Mouse (Mus musculus): Measurements from ENCODE around the gene Polk. TPM values are rescaled to one million over a fixed set of nuclear protein-coding genes. Genes with fewer than 3 reads are reported as not detected.

Gene Polk
- 6.0 and 6.7 TPM in 2 replicates for polyA plus RNA-seq (2014; fragmentation: Nextera tagmentation; extraction: Ambion mirVana)

DNA sequence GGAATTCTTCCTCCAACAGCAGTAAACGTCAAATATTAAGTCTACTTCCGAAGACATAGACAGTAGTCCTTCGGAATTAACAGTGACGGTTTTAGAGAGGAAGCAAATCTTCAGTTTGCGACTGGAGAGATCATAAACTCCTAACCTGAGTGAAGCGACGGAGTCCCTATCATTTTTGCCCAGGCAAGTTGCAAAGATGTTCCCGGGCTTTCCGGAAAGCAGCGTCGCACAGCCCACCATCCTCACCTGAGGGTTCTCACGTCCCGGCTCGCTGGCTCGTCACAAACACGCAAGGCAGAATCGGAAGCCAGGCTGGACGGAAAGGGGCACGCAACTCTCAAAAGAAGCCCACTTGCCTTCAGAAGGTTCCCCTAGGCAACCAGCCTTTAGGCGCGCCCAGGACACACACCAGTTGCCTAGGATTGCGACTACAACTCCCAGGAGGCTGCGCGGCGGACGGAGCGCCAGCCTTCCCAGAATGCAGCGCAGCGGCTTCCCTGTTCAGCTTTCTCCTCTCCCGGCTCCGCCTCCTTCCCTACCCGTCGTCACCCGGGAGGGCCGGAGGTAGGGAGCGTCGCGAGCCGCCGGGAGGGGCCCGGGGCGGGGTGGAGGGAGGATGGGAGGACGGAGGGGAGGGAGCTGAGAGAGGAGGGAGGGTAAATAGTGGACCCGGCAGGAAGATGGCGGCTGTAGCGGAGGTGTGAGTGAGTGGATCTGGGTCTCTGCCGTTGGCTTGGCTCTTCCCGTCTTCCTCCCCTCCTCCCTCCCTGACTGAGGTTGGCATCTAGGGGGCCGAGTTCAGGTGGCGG lies at the start of gene Polk, which contains the start of gene Col4a3bp:
TSS of gene Polk (minus strand) at position 499 of the 809 bp plus-strand sequence.
TSS of gene Col4a3bp (plus strand) at position 538 of the 809 bp plus-strand sequence.
- peak within 1 kb of the TSS; percentile 92 for H3K9ac ChIP-seq (ENCODE audit: low read length)
- DNase-seq (ENCODE audit: low spot score): peak; percentile 99
- WGBS: under 1% methylated on average over 46 of the region's 50 CpGs
- peak; percentile 98 for ATAC-seq (ENCODE audit: insufficient read depth, low FRiP score, low TSS enrichment)
- H3K4me2 ChIP-seq (ENCODE audit: low read depth): peak within 1 kb of the TSS; percentile 85
- H3K4me1 ChIP-seq (ENCODE audit: control insufficient read depth, insufficient read depth, low read length): no peaks in the 10 kb centered on the region
- no peaks in the 10 kb centered on the region for H3K27me3 ChIP-seq (ENCODE audit: control insufficient read depth, insufficient read depth, low read length)
- H3K9me3 ChIP-seq (ENCODE audit: control insufficient read depth, low read length): no peaks in the 10 kb centered on the region
- H3K36me3 ChIP-seq (ENCODE audit: control insufficient read depth, insufficient read depth, low read length): no peaks in the 10 kb centered on the region
- peak within 1 kb of the TSS; percentile 95 for H3K4me3 ChIP-seq (ENCODE audit: low read depth, low read length)
- peak within 1 kb of the TSS; percentile 86 for H3K27ac ChIP-seq (ENCODE audit: low read depth, low read length)

DNA sequence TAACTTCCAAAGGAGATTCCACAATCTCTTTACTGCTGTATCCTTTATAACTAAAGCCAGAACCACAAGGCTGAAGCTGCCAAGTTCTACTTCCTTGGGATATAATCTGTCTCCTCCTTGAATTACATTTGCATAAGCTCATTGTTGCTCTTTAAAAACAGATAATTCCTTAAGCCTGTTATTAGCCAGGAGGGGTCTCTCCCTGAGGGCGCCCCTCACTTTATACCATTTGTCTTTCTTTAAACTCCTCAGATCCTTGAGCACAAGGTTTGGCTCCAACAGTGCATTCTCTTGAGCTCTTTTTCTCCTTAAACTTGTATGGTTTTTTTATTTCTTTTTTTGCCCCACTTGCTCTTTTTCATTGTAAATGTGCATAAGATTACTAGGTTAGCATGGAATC lies 46.3 kb upstream of the Polk start:
- no peak overlapping the region for H3K4me3 ChIP-seq (ENCODE audit: low read depth, low read length)
- ATAC-seq (ENCODE audit: insufficient read depth, low FRiP score, low TSS enrichment): no peak
- no peaks in the 10 kb centered on the region for H3K4me1 ChIP-seq (ENCODE audit: control insufficient read depth, insufficient read depth, low read length)
- H3K36me3 ChIP-seq (ENCODE audit: control insufficient read depth, insufficient read depth, low read length): no peaks in the 10 kb centered on the region
- H3K9ac ChIP-seq (ENCODE audit: low read length): no peak overlapping the region
- H3K27me3 ChIP-seq (ENCODE audit: control insufficient read depth, insufficient read depth, low read length): no peaks in the 10 kb centered on the region
- no peak for DNase-seq (ENCODE audit: low spot score)
- H3K27ac ChIP-seq (ENCODE audit: low read depth, low read length): no peak overlapping the region
- no peak overlapping the region for H3K4me2 ChIP-seq (ENCODE audit: low read depth)
- 93% methylated on average over 1 of the region's 1 CpGs for WGBS
- no peaks in the 10 kb centered on the region for H3K9me3 ChIP-seq (ENCODE audit: control insufficient read depth, low read length)

DNA sequence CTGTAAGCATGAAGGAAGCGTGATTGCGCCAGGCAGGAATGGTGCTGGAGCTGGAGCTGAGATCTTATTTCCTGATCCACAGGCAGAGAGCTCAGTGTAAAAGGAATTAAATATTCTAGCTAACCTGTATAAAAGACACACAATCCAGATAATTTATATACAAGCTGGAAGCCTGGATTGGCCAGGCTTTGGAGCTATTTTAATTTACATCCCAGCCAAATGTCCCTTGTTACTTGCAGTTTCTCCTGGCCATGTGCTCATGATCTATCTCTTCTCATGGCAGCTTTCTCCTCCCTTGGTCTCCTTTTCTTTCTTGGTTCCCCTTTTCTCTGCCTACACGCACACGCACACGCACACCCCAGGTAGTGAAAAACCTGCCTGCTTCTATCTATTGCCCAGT lies 44.2 kb upstream of the Polk start:
- Histone ChIP-seq H3K4me3 (ENCODE audit: low read depth, low read length) (no peak overlapping the region), H3K27ac (ENCODE audit: low read depth, low read length) (no peak overlapping the region), H3K4me2 (ENCODE audit: low read depth) (no peak overlapping the region), H3K9me3 (ENCODE audit: control insufficient read depth, low read length) (no peaks in the 10 kb centered on the region), H3K27me3 (ENCODE audit: control insufficient read depth, insufficient read depth, low read length) (no peaks in the 10 kb centered on the region), H3K36me3 (ENCODE audit: control insufficient read depth, insufficient read depth, low read length) (no peaks in the 10 kb centered on the region), H3K9ac (ENCODE audit: low read length) (no peak overlapping the region), H3K4me1 (ENCODE audit: control insufficient read depth, insufficient read depth, low read length) (no peaks in the 10 kb centered on the region)
- ATAC-seq (ENCODE audit: insufficient read depth, low FRiP score, low TSS enrichment): no peak
- DNase-seq (ENCODE audit: low spot score): no peak
- 97% methylated on average over 5 of the region's 5 CpGs for WGBS

DNA sequence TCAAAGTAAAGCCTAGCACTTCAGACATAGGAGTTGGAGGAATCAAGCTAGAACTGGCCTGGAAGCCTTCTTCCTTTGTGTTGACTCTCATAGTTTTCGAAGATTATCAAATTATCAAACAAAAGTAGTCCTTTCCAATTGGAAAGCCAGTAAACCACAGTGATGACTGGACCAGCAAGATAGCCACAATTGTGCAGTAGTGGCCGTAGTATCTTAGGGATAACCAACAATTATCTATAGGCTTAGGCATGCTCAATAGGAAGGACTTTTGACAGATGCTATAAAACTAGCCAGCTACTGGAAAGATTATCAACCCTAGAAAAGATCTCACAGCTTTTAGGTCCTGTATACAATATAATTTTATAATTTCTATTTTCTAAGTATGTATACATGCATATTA lies 41.8 kb upstream of the Polk start:
- Histone ChIP-seq H3K4me2 (ENCODE audit: low read depth) (no peak overlapping the region), H3K27me3 (ENCODE audit: control insufficient read depth, insufficient read depth, low read length) (no peaks in the 10 kb centered on the region), H3K9ac (ENCODE audit: low read length) (no peak overlapping the region), H3K27ac (ENCODE audit: low read depth, low read length) (no peak overlapping the region), H3K4me3 (ENCODE audit: low read depth, low read length) (no peak overlapping the region), H3K36me3 (ENCODE audit: control insufficient read depth, insufficient read depth, low read length) (no peaks in the 10 kb centered on the region), H3K4me1 (ENCODE audit: control insufficient read depth, insufficient read depth, low read length) (no peaks in the 10 kb centered on the region), H3K9me3 (ENCODE audit: control insufficient read depth, low read length) (no peaks in the 10 kb centered on the region)
- 98% methylated on average over 2 of the region's 2 CpGs for WGBS
- no peak for DNase-seq (ENCODE audit: low spot score)
- ATAC-seq (ENCODE audit: insufficient read depth, low FRiP score, low TSS enrichment): no peak

DNA sequence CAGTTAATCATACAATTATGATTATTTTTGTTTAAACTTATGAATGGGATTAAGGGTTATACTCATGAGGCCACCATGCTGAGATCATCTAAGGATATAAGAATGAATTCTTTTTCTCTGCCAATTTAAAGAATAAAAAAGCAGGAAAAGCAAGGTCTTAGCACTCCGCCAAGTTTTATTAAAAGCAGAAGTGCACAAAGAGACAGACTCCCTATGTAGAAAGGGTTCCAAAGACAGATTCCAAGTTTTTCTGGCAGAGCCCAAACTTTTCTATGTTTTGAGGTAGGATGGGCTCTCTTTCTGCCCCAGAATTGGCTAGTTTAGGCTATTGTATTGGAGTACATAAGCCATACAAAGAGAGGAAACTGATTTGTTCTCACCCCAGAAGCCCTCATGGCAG lies 37.6 kb upstream of the Polk start:
- WGBS: 83% methylated on average over 1 of the region's 1 CpGs
- H3K27ac ChIP-seq (ENCODE audit: low read depth, low read length): no peak overlapping the region
- no peak overlapping the region for H3K4me2 ChIP-seq (ENCODE audit: low read depth)
- DNase-seq (ENCODE audit: low spot score): no peak
- no peaks in the 10 kb centered on the region for H3K27me3 ChIP-seq (ENCODE audit: control insufficient read depth, insufficient read depth, low read length)
- H3K36me3 ChIP-seq (ENCODE audit: control insufficient read depth, insufficient read depth, low read length): no peaks in the 10 kb centered on the region
- H3K9me3 ChIP-seq (ENCODE audit: control insufficient read depth, low read length): no peaks in the 10 kb centered on the region
- H3K4me1 ChIP-seq (ENCODE audit: control insufficient read depth, insufficient read depth, low read length): no peaks in the 10 kb centered on the region
- no peak overlapping the region for H3K4me3 ChIP-seq (ENCODE audit: low read depth, low read length)
- no peak for ATAC-seq (ENCODE audit: insufficient read depth, low FRiP score, low TSS enrichment)
- H3K9ac ChIP-seq (ENCODE audit: low read length): no peak overlapping the region

DNA sequence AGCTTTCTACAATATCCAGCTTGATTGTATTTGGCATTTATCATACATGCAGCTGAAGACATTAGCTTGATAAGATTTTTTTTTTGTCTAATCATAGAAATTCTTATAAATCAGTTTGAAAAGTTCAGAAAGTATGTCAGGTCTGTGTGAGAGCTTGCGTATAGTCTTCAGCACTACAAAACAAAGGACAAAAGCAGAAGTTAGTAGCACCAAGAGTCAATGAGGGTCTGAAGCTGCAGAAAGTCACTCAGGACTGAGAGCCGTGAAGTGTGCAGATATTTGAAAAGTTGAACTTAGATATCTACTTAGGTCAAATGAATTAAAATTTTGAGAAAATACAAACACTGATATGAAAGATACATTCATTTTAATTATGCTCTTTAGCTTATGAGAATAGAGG lies 36.7 kb upstream of the Polk start:
- DNase-seq (ENCODE audit: low spot score): no peak
- Histone ChIP-seq H3K4me2 (ENCODE audit: low read depth) (no peak overlapping the region), H3K27ac (ENCODE audit: low read depth, low read length) (no peak overlapping the region), H3K9ac (ENCODE audit: low read length) (no peak overlapping the region), H3K9me3 (ENCODE audit: control insufficient read depth, low read length) (no peaks in the 10 kb centered on the region), H3K4me3 (ENCODE audit: low read depth, low read length) (no peak overlapping the region), H3K4me1 (ENCODE audit: control insufficient read depth, insufficient read depth, low read length) (no peaks in the 10 kb centered on the region), H3K27me3 (ENCODE audit: control insufficient read depth, insufficient read depth, low read length) (no peaks in the 10 kb centered on the region), H3K36me3 (ENCODE audit: control insufficient read depth, insufficient read depth, low read length) (no peaks in the 10 kb centered on the region)
- WGBS: 91% methylated on average over 2 of the region's 2 CpGs
- ATAC-seq (ENCODE audit: insufficient read depth, low FRiP score, low TSS enrichment): no peak

DNA sequence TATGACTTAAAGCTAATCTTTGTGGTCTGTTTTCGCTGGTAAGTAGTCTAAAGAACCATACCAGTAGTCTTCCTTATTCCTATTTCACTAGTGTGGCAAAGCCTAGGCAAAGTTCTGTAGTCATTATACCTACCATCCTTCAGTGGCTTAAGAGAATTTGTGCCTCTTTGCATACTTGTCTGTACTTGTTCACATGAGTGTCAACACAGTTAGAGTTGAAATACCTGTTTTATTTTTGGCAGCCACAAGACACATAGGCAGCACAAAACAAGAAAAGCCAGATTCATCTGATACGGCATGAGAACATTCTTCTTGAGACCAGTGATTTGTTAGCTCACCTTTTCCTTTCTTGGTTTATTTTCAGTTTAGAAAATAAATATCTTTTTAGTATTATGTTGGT lies 31.8 kb upstream of the Polk start:
- H3K9me3 ChIP-seq (ENCODE audit: control insufficient read depth, low read length): no peaks in the 10 kb centered on the region
- H3K27ac ChIP-seq (ENCODE audit: low read depth, low read length): no peak overlapping the region
- no peak for DNase-seq (ENCODE audit: low spot score)
- no peaks in the 10 kb centered on the region for H3K27me3 ChIP-seq (ENCODE audit: control insufficient read depth, insufficient read depth, low read length)
- no peaks in the 10 kb centered on the region for H3K4me1 ChIP-seq (ENCODE audit: control insufficient read depth, insufficient read depth, low read length)
- no peak overlapping the region for H3K4me2 ChIP-seq (ENCODE audit: low read depth)
- H3K36me3 ChIP-seq (ENCODE audit: control insufficient read depth, insufficient read depth, low read length): no peaks in the 10 kb centered on the region
- no peak for ATAC-seq (ENCODE audit: insufficient read depth, low FRiP score, low TSS enrichment)
- 95% methylated on average over 2 of the region's 2 CpGs for WGBS
- no peak overlapping the region for H3K4me3 ChIP-seq (ENCODE audit: low read depth, low read length)
- H3K9ac ChIP-seq (ENCODE audit: low read length): no peak overlapping the region

DNA sequence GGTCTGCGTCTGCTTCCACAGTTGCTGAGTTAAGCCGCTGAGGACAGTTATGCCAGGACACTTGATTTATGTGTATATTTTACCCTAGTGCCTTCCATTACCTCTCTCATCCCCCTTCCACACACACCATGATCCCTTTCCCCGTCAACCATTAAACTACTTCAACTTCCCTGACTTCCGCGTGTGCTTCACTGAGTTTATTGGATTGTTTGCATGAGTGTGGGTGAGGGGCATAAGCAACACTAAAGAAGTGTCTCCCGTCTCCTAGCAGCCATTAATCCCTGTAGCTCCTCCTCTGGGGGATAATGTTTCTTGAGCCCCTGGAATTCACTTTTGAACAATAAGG lies 28.6 kb upstream of the Polk start:
- Histone ChIP-seq H3K27ac (ENCODE audit: low read depth, low read length) (no peak overlapping the region), H3K9ac (ENCODE audit: low read length) (no peak overlapping the region), H3K36me3 (ENCODE audit: control insufficient read depth, insufficient read depth, low read length) (no peaks in the 10 kb centered on the region), H3K4me3 (ENCODE audit: low read depth, low read length) (no peak overlapping the region), H3K9me3 (ENCODE audit: control insufficient read depth, low read length) (no peaks in the 10 kb centered on the region), H3K4me1 (ENCODE audit: control insufficient read depth, insufficient read depth, low read length) (no peaks in the 10 kb centered on the region), H3K4me2 (ENCODE audit: low read depth) (no peak overlapping the region), H3K27me3 (ENCODE audit: control insufficient read depth, insufficient read depth, low read length) (no peaks in the 10 kb centered on the region)
- WGBS: 64% methylated on average over 6 of the region's 6 CpGs
- ATAC-seq (ENCODE audit: insufficient read depth, low FRiP score, low TSS enrichment) (no peak), DNase-seq (ENCODE audit: low spot score) (no peak)

DNA sequence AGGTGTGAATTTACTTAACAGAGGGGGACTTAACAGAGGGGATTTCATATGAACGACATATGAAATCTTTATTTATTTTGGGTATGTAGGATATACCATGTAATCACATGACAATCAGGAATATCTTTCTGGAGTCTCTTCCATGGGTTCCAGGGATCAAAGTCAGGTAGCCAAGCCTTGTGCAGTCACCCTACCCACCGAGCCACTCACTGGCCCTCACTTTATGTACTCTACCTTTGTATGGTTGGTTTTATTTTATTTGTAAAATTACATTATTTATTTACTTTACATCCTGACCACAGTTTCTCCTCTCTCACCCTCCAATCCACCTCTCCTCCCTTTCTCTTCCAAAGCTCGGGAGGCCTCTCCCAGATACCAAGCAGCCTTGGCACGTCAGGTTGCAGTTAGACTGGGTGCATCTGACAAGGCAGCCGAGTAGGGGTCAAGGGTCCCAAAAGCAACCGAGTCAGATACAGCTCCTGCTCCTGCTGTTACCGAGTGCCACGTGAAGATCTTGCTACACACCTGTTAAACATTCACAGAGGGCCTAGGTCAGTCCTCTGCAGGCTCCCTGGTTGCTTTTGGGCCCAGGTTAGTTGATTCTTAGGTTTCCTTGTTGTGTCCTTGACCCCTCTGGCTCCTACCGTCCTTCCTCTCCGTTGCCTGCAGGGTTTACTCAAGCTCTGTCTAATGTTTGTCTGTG lies 28.1 kb upstream of the Polk start:
- no peaks in the 10 kb centered on the region for H3K27me3 ChIP-seq (ENCODE audit: control insufficient read depth, insufficient read depth, low read length)
- no peak for DNase-seq (ENCODE audit: low spot score)
- H3K4me3 ChIP-seq (ENCODE audit: low read depth, low read length): no peak overlapping the region
- 59% methylated on average over 10 of the region's 10 CpGs for WGBS
- ATAC-seq (ENCODE audit: insufficient read depth, low FRiP score, low TSS enrichment): no peak
- H3K36me3 ChIP-seq (ENCODE audit: control insufficient read depth, insufficient read depth, low read length): no peaks in the 10 kb centered on the region
- no peaks in the 10 kb centered on the region for H3K9me3 ChIP-seq (ENCODE audit: control insufficient read depth, low read length)
- H3K27ac ChIP-seq (ENCODE audit: low read depth, low read length): no peak overlapping the region
- no peak overlapping the region for H3K9ac ChIP-seq (ENCODE audit: low read length)
- no peaks in the 10 kb centered on the region for H3K4me1 ChIP-seq (ENCODE audit: control insufficient read depth, insufficient read depth, low read length)
- H3K4me2 ChIP-seq (ENCODE audit: low read depth): no peak overlapping the region
